Mouse (Mus musculus) heart, adult 8-10 months (tissue): ENCODE measurements around the gene Scamp4. TPM values are rescaled to one million over a fixed set of nuclear protein-coding genes. Genes with fewer than 3 reads are reported as not detected.

ENCODE experiments used
- DNase-seq: peaks from one replicate; pipeline ENCODE4 v3.0.0; 2022; ENCODE audit warnings: low spot score
- total RNA-seq, 4 experiments: library from RNA; stranded (reverse); gene quantifications; 2 replicates each; pipeline ENCODE4 v1.2.4; 2022

The Scamp4 gene
- 10 to 100 TPM; 20.0 to 25.2 (median 21.9) TPM for total RNA-seq

DNA sequence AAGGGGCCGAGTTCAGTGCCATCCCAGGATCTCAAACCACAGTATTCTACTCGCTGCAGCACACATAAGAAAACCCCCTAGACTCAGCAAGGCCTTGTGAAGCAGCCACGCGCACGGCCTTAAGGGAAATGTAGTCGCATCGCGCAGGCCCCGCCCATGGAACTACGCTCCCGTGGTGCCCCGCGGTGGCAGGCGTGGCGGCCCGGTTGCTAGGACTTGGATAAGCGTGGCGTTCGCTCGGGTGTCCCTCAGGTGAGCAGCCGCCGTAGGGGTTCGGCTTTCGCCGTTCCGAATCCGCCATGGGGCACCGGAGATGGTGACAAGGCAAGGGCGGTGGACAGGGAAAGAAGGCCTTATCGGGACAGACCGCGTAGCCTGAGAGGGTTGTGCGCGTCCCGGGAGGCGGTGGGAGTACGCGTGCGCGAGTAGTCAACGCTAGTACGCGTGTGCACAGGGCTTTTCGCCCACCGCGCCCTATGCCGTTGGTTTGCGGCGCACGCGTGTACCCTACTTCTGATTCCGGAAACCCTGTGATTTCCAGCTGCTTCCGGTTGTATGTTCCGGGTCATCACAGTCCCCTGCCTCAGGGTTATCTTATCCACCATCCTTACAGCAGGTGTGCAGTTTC, at the start of gene Scamp4, which contains the start of gene Adat3:
TSS of gene Scamp4 (plus strand) at position 175 of the 628 bp plus-strand sequence.
TSS of gene Adat3 (plus strand) at position 183 of the 628 bp plus-strand sequence.
- peak; percentile 95 for DNase-seq

- DNase-seq: no peak
Measured at GRCm38 (mm10) chr10:80553575-80553974, 49.1 kb upstream of the Scamp4 start.

DNA sequence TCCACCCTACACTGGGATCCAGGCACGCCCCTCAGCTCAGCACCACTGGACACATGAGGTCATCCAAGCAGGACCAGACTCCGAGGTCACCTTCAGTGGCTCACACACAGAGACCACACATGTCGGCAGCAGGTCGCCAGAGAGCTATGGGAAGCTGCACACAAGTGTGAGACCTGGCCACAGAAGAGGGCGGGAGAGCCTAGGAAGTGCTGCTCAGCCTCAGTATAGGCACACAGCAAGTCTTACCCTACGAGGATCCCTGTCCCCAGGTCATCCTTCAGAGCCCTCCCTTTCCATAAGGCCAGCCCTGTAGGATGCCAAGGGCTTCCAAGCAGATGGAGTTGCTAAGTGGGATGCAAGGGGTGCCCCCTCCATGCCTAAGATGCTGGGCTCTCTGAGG, 48.7 kb upstream of the Scamp4 start:
- no peak for DNase-seq

DNA sequence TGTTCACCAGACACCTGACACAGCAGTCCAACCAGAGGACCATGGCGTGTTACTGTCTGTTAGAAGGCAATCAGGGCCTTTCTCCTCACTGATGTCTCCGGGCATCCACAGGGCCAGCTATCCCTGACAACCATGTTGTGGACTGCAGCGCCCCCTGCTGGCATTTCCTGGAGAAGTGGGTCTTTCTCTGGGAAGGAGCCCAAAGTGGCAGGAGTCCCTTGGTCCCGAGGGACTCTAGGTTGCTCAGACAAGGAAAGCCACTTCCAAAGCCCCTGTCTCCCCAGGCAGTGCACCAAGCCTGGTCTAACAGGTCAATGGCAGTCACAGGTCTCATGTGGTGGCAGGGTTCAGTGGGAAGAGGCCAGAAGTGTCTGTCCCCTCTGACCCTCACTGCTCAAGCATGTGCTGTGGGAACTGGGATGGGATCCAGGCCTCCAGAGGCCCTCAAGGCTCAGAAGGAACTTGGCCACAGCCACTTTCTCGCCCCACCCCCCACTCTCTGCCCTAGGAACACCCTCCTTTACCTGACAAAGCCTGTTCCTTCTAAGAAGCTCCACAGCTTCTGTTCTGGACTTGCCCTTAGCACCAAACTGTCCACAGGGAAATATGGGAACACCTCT, 45.2 kb upstream of the Scamp4 start:
- DNase-seq: peak; percentile 69

DNA sequence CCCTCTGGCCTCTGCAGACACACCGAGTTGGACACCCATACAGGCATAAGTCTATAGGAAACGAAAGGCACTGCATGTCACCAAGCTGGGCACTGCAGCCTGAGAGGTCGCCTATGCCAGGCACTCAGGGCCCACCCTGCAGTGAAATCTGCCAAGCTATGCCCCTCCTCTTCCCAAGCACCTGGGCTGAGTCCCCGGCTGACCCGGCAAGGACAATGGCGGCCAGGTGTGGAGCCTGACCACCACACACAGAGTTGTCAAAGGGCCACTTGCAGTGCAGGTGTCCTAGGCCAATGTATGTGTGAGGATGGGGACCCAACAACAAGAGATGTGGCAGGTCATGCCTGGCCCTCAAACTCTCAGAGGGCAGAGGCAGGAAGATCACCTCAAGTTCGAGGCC, 43.2 kb upstream of the Scamp4 start:
- DNase-seq: no peak

- no peak for DNase-seq
Measured at GRCm38 (mm10) chr10:80560621-80561020, 42.1 kb upstream of the Scamp4 start.

- DNase-seq: peak; percentile 93
Measured at GRCm38 (mm10) chr10:80561116-80561944, 41.3 kb upstream of the Scamp4 start, which contains the start of gene Rexo1. TSS of gene Rexo1 (minus strand) at chr10:80561560.

- peak; percentile 80 for DNase-seq
Measured at GRCm38 (mm10) chr10:80566375-80567092, 36.1 kb upstream of the Scamp4 start.

GRCm38 (mm10) chr10:80568876-80569275, 33.8 kb upstream of the Scamp4 start:
- DNase-seq: no peak

DNA sequence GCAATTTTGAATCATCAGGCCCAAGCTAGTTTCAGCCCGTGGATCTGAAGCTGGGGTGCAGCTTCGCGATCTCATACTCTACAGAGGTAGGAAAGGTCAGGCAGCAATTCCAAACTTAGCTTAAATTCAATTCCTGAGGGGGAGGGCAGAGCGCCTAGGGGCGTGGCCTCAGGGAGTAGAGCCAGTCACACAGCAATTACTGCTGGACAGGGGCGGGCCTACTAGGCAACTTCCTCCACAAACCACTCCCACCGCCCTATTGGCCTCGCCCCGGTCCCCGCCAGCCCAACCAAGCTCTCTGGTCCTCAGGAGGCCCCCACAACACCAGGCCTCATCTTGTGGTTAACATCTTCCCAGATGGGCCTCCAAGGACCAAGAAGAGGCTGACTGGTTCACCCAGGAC, 33.0 kb upstream of the Scamp4 start:
- DNase-seq: no peak

GRCm38 (mm10) chr10:80570419-80570818, 32.3 kb upstream of the Scamp4 start:
- no peak for DNase-seq

GRCm38 (mm10) chr10:80570871-80571836, 31.5 kb upstream of the Scamp4 start:
- DNase-seq: no peak

GRCm38 (mm10) chr10:80572477-80572876, 30.2 kb upstream of the Scamp4 start:
- DNase-seq: no peak

DNA sequence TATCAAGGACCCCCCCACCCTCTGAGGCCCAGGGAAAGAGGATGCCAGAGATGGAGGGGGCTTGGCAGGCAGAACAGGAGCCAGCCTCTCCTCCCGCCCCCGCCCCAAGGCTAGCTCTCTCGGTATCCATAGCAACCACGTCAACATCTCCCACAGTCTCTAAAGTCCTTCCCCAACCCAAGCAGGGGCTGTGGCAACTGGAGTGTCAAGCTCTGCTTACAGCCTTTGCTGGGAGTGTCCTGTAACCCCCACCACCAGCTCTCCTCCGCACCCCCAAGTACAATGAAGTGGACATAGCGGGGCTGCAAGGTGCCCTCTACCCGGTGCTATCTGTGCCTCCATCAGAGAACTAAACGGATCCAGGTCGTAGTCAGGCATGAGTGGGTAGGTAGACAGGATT, 28.7 kb upstream of the Scamp4 start:
- no peak for DNase-seq

GRCm38 (mm10) chr10:80574896-80575295, 27.8 kb upstream of the Scamp4 start:
- DNase-seq: no peak

DNA sequence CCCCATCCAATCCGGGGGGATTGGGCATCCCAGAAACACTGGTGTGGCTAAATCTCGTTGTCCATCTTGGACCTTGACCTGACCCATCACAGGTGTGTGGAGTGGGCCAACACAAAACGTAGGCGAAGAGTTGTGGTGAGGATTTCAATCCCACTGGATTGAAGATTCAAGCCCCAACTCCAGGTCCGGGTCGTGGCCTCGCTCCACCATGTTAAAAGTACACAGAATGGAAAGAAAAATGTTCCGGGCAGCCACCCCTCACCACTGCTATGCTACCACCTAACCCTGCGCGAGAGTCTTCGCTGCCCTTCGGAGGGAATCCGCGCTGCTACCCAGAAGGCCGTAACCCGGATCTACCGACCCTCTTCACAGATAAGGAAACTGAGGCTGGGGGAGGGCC, 26.7 kb upstream of the Scamp4 start:
- DNase-seq: no peak

GRCm38 (mm10) chr10:80576351-80577194, 26.1 kb upstream of the Scamp4 start:
- no peak for DNase-seq

DNA sequence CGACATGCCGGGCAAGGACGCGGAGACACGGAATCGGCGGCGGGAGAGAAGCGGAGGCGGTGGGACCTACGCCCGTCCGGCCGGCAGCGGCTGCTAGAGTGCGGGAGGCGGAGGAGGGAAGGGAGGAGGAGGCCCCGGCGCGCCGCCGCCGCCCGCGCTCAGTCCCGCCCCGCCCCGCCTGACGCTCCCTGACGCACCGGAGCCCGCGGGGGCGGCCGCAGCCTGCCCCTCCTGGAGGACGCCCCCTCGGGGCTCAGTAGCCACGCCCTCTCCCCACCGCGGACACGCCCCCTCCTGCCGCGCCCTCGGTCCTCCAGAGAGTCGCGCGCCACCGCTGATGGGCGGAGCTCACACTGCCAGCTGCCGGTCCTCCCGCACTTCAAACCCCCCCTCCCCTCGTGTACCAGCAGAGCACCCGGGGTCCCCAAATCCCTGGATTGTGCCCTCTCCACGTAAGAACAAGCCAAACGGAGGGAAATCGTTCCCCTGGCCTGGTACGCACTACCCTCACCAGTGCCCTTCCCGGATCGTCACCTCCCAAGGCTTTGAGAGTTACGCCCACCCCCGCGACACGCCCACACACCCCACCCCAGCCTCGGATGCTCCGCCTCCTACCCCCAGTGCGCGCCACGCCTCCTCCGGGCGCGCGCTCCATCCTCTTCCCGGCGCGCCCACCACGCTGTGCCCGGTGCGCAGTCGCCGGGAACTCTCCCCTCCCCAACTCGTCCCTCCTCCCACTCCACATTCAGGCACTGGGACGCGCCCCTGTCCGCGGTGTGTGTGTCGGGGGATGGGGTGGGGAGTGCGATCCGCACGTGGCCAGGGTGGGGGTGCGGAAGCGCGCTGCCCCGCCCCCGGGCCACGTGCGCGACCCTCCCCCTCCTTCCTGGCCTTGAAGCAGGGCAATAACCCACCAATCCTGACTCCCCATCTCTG, 25.2 kb upstream of the Scamp4 start, which contains the start of gene Klf16:
TSS of gene Klf16 (minus strand) at position 127 of the 936 bp plus-strand sequence.
- DNase-seq: peak; percentile 98
